Mouse (Mus musculus): ENCODE results near the gene Ece1.

DNA sequence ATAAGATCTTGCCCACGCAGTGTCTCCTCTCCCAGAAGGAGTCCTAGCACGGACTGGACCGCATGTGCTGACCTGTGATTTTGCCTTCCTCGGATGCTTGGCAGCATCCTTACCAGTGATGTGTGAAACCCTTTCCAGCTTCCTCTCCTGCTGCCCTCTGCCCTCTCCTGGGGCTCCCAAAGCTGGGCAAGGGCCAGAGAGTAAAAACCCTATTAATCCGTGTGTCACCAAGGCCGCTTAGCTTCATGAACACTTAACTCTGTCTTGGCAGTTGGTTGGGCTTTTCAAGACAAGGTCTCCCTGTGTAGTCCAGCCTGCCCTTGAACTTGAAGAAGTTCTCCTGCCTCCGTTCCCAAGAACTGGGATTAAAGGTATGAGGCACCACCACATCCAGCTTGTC lies 65.1 kb downstream of the Ece1 start:
- TF ChIP-seq CHD2 (IDR thresholded peaks at IDR 0.05; ENCODE audit: low read depth, low read length), result no peak
- TF ChIP-seq ZNF384 (IDR thresholded peaks at IDR 0.05; ENCODE audit: low read depth, low read length), result no peak
- TF ChIP-seq ZC3H11A (IDR thresholded peaks at IDR 0.05; ENCODE audit: borderline replicate concordance, low read depth, low read length), result no peak
- TF ChIP-seq MAFK (IDR thresholded peaks at IDR 0.05; ENCODE audit: insufficient read depth, low read depth, low read length), result no peak
- TF ChIP-seq HCFC1 (IDR thresholded peaks at IDR 0.05; ENCODE audit: borderline replicate concordance, insufficient read depth, low read length), result no peak
